Comparison of ENCODE assay signal across 8 mouse cellular contexts in genomic region chr3:79568629-79569350, GRCm38 (mm10). TPM values are rescaled to one million over a fixed set of nuclear protein-coding genes. Genes with fewer than 3 reads are reported as not detected.
A peak's percentile ranks its signal among the peaks of the same experiment; 100 is the strongest.
DNase-seq lines count a peak whose midpoint lies in the region; ATAC-seq and TF ChIP-seq lines count a peak whose summit lies in the region.

No protein-coding gene starts in this region.

- no peaks in the 10 kb centered on the region for H3K27me3 ChIP-seq in kidney, embryonic 16.5 days (ENCODE audit: insufficient read depth, low read length)
- H3K27me3 ChIP-seq in hindbrain, embryonic 16.5 days (replicated peaks; ENCODE audit: control insufficient read depth, insufficient read depth, low read length) = no peaks in the 10 kb centered on the region
- H3K27me3 ChIP-seq in midbrain, postnatal 0 days (ENCODE audit: insufficient read depth, low read length) = no peaks in the 10 kb centered on the region

- DNase-seq in kidney, postnatal 14 days = no peak
- no peak for DNase-seq in midbrain, postnatal 0 days (ENCODE audit: low spot score)
- DNase-seq in retina, postnatal 1 day = no peak
- no peak for DNase-seq in lung, adult 18-20 months
- DNase-seq in urinary bladder, adult 18-20 months (ENCODE audit: low spot score in 2 of 2) = no peak

- no peaks in the 10 kb centered on the region for H3K36me3 ChIP-seq in kidney, embryonic 16.5 days (ENCODE audit: insufficient read depth, low read length)
- H3K36me3 ChIP-seq in hindbrain, embryonic 16.5 days (ENCODE audit: control insufficient read depth, insufficient read depth, low read length) = no peaks in the 10 kb centered on the region
- no peaks in the 10 kb centered on the region for H3K36me3 ChIP-seq in midbrain, postnatal 0 days (ENCODE audit: insufficient read depth, low read length)

- no peak for ATAC-seq in kidney, embryonic 16.5 days (ENCODE audit: low FRiP score, low TSS enrichment)
- no peak for ATAC-seq in hindbrain, embryonic 16.5 days
- no peak for ATAC-seq in midbrain, postnatal 0 days (ENCODE audit: low FRiP score)

- TF ChIP-seq POLR2A in bone marrow, adult 2 months (IDR thresholded peaks at IDR 0.05; ENCODE audit: borderline replicate concordance, control insufficient read depth, low read depth, low read length) = no peak

- peak; percentile 22; the same call in 1 of the 2 replicates for TF ChIP-seq CTCF in bone marrow, adult 2 months (IDR thresholded peaks at IDR 0.05; ENCODE audit: control insufficient read depth, insufficient read depth, low read length)
- TF ChIP-seq CTCF in midbrain, postnatal 0 days (IDR thresholded peaks at IDR 0.05) = 0 out of 2 replicates have a peak, but pooled peaks have one; percentile 6

- peak overlapping the region; percentile 87; the same call in 1 of the 2 replicates for H3K27ac ChIP-seq in kidney, embryonic 16.5 days (ENCODE audit: low read length)
- no peak overlapping the region for H3K27ac ChIP-seq in bone marrow, adult 2 months (ENCODE audit: control insufficient read depth, insufficient read depth, low read depth, low read length, poor library complexity)
- H3K27ac ChIP-seq in hindbrain, embryonic 16.5 days (ENCODE audit: low read depth, low read length) = 0 out of 2 replicates have a peak overlapping the region, but pooled peaks have one; percentile 82
- H3K27ac ChIP-seq in midbrain, postnatal 0 days (ENCODE audit: low read depth, low read length) = no peak overlapping the region

- no peaks in the 10 kb centered on the region for H3K9me3 ChIP-seq in kidney, embryonic 16.5 days (ENCODE audit: low read length)
- no peaks in the 10 kb centered on the region for H3K9me3 ChIP-seq in hindbrain, embryonic 16.5 days (ENCODE audit: control insufficient read depth, low read length)
- H3K9me3 ChIP-seq in midbrain, postnatal 0 days (ENCODE audit: low read length) = no peaks in the 10 kb centered on the region

- H3K4me2 ChIP-seq in kidney, embryonic 16.5 days (replicated peaks; ENCODE audit: low read depth, low read length) = peak overlapping the region; percentile 68
- H3K4me2 ChIP-seq in hindbrain, embryonic 16.5 days (ENCODE audit: low read length) = peak overlapping the region; percentile 95
- H3K4me2 ChIP-seq in midbrain, postnatal 0 days (ENCODE audit: low read depth, low read length, poor library complexity, severe bottlenecking) = peak overlapping the region; percentile 86

- peak overlapping the region; percentile 68; the same call in 1 of the 2 replicates for H3K9ac ChIP-seq in kidney, embryonic 16.5 days (replicated peaks; ENCODE audit: low read length)
- H3K9ac ChIP-seq in hindbrain, embryonic 16.5 days (ENCODE audit: low read depth, low read length) = no peak overlapping the region
- H3K9ac ChIP-seq in midbrain, postnatal 0 days (replicated peaks; ENCODE audit: low read length, poor library complexity, severe bottlenecking) = no peak overlapping the region

- peak overlapping the region; percentile 81 for H3K4me3 ChIP-seq in kidney, embryonic 16.5 days (ENCODE audit: low read length)
- no peak overlapping the region for H3K4me3 ChIP-seq in bone marrow, adult 2 months (replicated peaks; ENCODE audit: control insufficient read depth, low read depth, low read length)
- H3K4me3 ChIP-seq in hindbrain, embryonic 16.5 days (ENCODE audit: low read length) = no peak overlapping the region
- peak overlapping the region; percentile 92; the same call in 1 of the 2 replicates for H3K4me3 ChIP-seq in midbrain, postnatal 0 days (ENCODE audit: low read depth, low read length)

- WGBS in kidney, embryonic 16.5 days = 87% methylated on average over 16 of the region's 16 CpGs
- WGBS in bone marrow, adult 2 months = 67% methylated on average over 16 of the region's 16 CpGs
- 85% methylated on average over 16 of the region's 16 CpGs for WGBS in hindbrain, embryonic 16.5 days
- WGBS in midbrain, postnatal 0 days = 80% methylated on average over 16 of the region's 16 CpGs

- peaks cover 11% of the 10 kb centered on the region for H3K4me1 ChIP-seq in kidney, embryonic 16.5 days (ENCODE audit: insufficient read depth, low read length)
- H3K4me1 ChIP-seq in bone marrow, adult 2 months (ENCODE audit: control insufficient read depth, insufficient read depth, low read length) = peaks cover 1% of the 10 kb centered on the region; the same call in 1 of the 2 replicates
- H3K4me1 ChIP-seq in hindbrain, embryonic 16.5 days (ENCODE audit: control insufficient read depth, insufficient read depth, low read depth, low read length) = peaks cover 4% of the 10 kb centered on the region
- H3K4me1 ChIP-seq in midbrain, postnatal 0 days (ENCODE audit: insufficient read depth, low read length) = no peaks in the 10 kb centered on the region

RNA-seq across cellular contexts. Expression of gene Fnip2, which starts 1.2 kb away (rescaled TPM):
- 3.2 and 3.8 TPM in 2 replicates for polyA plus RNA-seq in kidney, embryonic 16.5 days (2015; fragmentation: Nextera tagmentation; extraction: Ambion mirVana)
- polyA plus RNA-seq in bone marrow, adult 2 months (2011; ENCODE audit: insufficient read depth, insufficient read length, low replicate concordance, missing spikeins) = 8.4 and 10.8 TPM in 2 replicates
- 4.5 and 5.5 TPM in 2 replicates for polyA plus RNA-seq in hindbrain, embryonic 16.5 days (2015; fragmentation: Nextera tagmentation; extraction: Ambion mirVana)
- 30.3 and 35.7 TPM in 2 replicates for total RNA-seq in midbrain, postnatal 0 days (2014; rRNA removed)
- 5.2 and 6.9 TPM in 2 replicates for polyA plus RNA-seq in midbrain, postnatal 0 days (2015; fragmentation: Nextera tagmentation; extraction: Ambion mirVana)

RNA-seq across cellular contexts. Expression of gene Ppid, which starts 22.4 kb away (rescaled TPM):
- polyA plus RNA-seq in kidney, embryonic 16.5 days (2015; fragmentation: Nextera tagmentation; extraction: Ambion mirVana) = 160 and 165 TPM in 2 replicates
- 54.4 and 65.4 TPM in 2 replicates for polyA plus RNA-seq in bone marrow, adult 2 months (2011; ENCODE audit: insufficient read depth, insufficient read length, low replicate concordance, missing spikeins)
- 145 and 146 TPM in 2 replicates for polyA plus RNA-seq in hindbrain, embryonic 16.5 days (2015; fragmentation: Nextera tagmentation; extraction: Ambion mirVana)
- total RNA-seq in midbrain, postnatal 0 days (2014; rRNA removed) = 67.6 and 68.4 TPM in 2 replicates
- polyA plus RNA-seq in midbrain, postnatal 0 days (2015; fragmentation: Nextera tagmentation; extraction: Ambion mirVana) = 121 and 123 TPM in 2 replicates

Comparison
In these comparisons a context has a peak if more than half of its experiments do, and no peak if none do; other contexts are left out.
1. H3K27ac ChIP-seq: peak in kidney, embryonic 16.5 days (single experiment) and hindbrain, embryonic 16.5 days (single experiment); none in bone marrow, adult 2 months (single experiment) and midbrain, postnatal 0 days (single experiment).
2. H3K4me3 ChIP-seq: peak in kidney, embryonic 16.5 days (single experiment) and midbrain, postnatal 0 days (single experiment); none in bone marrow, adult 2 months (single experiment) and hindbrain, embryonic 16.5 days (single experiment).
3. Peak in every context shown above with its lines, with median percentiles within 50 percentile points of each other: H3K4me2 ChIP-seq.